Mouse (Mus musculus) activated CD4-positive, CD25-positive, alpha-beta regulatory T cell (primary cell): ENCODE data around the gene Bola2. TPM values are rescaled to one million over a fixed set of nuclear protein-coding genes. Genes with fewer than 3 reads are reported as not detected.

Source experiments
- polyA plus RNA-seq, 2 experiments: library from polyadenylated mRNA; unstranded; fragments of 100-300 nt; shearing (Covaris generic); gene quantifications; one replicate each; pipeline ENCODE4 v1.2.1; 2017

Bola2 gene
- polyA plus RNA-seq = 100 to 1,000 TPM; 111 to 133 TPM

DNA sequence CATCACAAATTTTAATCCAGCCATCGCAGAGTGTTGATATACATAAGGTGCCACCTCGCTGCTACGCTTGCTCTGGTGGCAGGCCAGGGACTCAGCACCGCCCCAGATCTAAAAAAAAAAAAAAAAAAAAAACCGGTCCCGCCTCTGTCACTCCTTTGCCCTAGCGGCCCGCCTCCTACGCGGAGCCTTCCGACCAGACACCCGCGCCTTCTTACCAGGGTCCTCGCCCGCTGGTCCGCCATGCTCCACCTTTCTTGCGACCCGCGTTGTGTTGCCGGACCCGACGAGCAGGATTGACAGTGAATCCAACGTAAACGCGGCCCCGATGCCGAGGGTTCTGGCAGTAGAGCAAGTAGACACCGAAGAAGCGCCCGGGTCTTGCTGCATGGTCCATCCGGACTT, at the start of gene Bola2:
TSS of gene Bola2 (plus strand) at position 192 of the 402 bp plus-strand sequence.

DNA sequence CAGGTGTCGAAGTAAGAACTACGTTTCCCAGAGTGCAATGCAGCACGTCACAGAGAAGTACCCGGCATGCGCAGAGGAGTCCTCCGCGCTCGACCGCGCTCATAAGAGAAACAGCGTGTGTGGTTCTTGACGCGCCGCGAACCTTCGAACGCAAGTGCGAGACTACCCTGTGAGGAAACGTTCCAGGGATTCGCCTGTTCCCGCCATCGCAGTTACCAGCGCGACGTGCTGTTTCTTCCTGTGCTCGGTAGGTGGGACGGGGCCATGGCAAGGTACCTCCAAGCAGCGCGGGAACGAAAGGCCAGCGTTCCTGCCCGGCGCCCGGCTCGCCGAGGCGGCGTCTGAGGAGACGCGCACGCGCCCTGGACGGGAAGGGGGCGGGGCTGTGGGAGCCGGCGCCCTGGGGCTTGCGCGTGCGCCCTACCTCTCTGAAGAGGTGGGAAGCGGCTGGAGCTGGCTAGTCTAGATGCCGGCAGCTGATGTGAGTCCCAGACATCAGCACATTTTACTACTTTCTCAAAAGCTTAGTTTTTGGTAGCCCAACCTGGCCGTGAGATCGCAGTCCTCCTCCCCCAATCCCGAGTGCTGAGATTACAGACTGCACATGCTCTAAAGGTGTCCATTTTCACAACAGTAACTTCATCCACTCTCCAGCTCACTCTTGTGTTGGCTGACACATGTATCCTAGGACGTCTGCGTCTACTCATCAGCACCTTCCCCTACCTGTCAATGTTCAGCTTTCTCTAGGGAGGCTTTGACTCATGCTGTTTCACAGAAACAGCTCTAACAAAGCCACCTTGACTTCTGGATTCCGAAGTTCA, 45.8 kb upstream of the Bola2 start, which contains the start of gene Sgf29:
TSS of gene Sgf29 (plus strand) at position 79 of the 821 bp plus-strand sequence.

DNA sequence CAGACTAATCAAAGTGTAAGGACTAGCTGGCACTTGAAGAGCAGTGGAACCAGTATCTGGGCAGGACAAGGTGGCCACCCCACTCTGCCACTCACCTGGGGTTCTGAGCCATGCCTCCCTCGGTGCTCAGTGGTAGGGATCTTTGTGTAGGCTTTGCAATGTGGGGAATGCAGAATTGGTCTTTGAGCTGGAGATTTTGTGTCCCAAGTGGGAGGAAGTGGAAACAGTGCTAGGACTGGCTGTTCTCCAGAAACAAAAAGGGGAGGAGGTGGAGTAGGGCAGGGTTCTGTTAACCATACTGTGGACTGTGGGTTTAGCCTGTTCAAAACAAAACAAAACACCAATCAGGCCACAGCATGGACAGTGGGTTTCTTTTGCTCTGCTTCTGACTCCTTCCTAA, 19.0 kb upstream of the Bola2 start, which contains the start of gene Sult1a1:
TSS of gene Sult1a1 (minus strand) at position 226 of the 400 bp plus-strand sequence.

DNA sequence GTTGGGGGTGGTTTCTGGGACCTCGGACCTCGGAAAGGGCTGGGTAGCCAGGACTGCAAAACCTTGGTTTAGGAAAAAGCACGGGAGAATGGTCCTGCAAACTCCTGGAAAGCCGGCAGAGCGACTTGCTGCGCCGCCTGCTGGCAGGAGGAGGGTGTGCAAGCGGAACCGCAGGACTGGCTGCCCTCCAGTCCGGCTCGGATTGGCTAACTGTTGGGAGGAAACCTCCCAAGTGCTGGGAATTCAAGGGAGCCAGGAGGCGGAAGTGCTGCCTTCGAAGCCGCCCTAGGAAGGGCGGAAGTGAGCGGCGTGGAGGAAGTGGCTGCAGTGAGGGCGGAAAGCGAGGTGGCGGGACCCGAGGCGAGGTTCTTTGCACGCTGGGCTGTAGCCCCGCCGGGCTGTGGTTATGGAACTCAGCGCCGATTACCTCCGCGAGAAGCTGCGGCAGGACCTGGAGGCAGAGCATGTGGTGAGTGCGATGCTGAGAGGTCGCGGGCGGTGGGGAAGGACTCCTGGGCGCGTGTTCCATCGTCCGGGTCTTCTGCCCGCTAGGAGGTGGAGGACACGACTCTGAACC, 518 bp downstream of the Bola2 start, which contains the start of gene Slx1b:
TSS of gene Slx1b (minus strand) at position 154 of the 577 bp plus-strand sequence.

DNA sequence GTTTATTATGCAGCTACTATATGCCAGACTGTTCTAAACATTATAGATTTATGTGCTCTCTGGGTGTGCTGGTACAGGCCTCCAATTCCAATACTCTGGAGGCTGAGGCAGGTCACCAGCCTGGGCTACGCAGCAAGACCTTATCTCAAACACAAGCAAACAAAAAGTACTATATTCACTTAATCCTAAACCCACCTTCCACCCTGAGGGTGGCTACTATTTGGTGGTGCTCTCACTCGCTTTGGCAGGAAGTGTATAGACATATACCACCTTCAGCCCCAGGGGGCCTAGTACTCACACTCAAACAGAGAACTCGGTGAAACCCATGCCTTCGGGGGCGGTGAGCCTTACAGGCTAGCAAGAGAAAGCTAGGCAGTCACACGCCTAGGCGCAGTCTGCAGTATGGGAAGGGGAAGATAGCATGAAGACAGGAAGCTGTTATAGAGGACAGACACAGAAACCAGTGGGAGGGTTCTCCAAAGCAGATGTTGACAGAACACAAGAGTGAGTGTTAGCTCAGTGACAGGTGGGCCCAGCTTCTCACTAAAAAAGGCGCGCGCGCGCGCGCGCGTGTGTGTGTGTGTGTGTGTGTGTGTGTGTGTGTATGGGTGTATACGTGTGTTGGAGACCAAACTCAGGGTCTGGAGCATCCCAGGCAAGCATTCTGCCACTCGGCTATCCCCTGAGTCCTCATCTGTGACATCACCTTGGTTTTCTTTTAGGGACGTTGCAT, 12.4 kb downstream of the Bola2 start, which contains the start of gene Coro1a:
TSS of gene Coro1a (minus strand) at position 346 of the 733 bp plus-strand sequence.

Other genes starting within 250 kb of the Bola2 start
- under 1 TPM; 0.60 to 0.97 TPM for gene Atp2a1, start 232.3 kb upstream of the Bola2 start, polyA plus RNA-seq
- 10 to 100 TPM; 36.2 to 52.7 TPM for gene Sh2b1, start 220.0 kb upstream of the Bola2 start, polyA plus RNA-seq
- gene Tufm, start 208.0 kb upstream of the Bola2 start, polyA plus RNA-seq = 100 to 1,000 TPM in 1 of 2 experiments, 10 to 100 TPM in 1; 97.6 to 106 TPM
- gene Atxn2l, start 192.0 kb upstream of the Bola2 start, polyA plus RNA-seq = 100 to 1,000 TPM in 1 of 2 experiments, 10 to 100 TPM in 1; 94.3 to 103 TPM
- gene Eif3c, start 129.0 kb upstream of the Bola2 start, polyA plus RNA-seq = 100 to 1,000 TPM; 180 to 184 TPM
- 1 to 10 TPM in 1 of 2 experiments, under 1 TPM in 1; 0.98 to 4.1 TPM for gene Apobr, start 110.5 kb upstream of the Bola2 start, polyA plus RNA-seq
- gene Cln3, start 109.6 kb upstream of the Bola2 start, polyA plus RNA-seq = 100 to 1,000 TPM in 1 of 2 experiments, 10 to 100 TPM in 1; 50.3 to 115 TPM
- under 1 TPM in 1 of 2 experiments, not detected in 1; 0.17 TPM for gene Il27, start 100.5 kb upstream of the Bola2 start, polyA plus RNA-seq
- gene Nupr1, start 64.5 kb upstream of the Bola2 start, polyA plus RNA-seq = 1 to 10 TPM in 1 of 2 experiments, not detected in 1; 1.3 TPM
- 10 to 100 TPM; 83.9 to 89.3 TPM for gene Sgf29, start 46.1 kb upstream of the Bola2 start, polyA plus RNA-seq
- 1 to 10 TPM in 1 of 2 experiments, under 1 TPM in 1; 0.76 to 1.8 TPM for gene Sult1a1, start 19.0 kb upstream of the Bola2 start, polyA plus RNA-seq
- 10 to 100 TPM in 1 of 2 experiments, 1 to 10 TPM in 1; 7.1 to 13.5 TPM for gene Slx1b, start 383 bp downstream of the Bola2 start, polyA plus RNA-seq
- gene Coro1a, start 12.4 kb downstream of the Bola2 start, polyA plus RNA-seq = 1,000 to 10,000 TPM; 3,096 to 3,488 TPM
- 10 to 100 TPM; 30.7 to 33.6 TPM for gene Mapk3, start 64.2 kb downstream of the Bola2 start, polyA plus RNA-seq
- 1 to 10 TPM in 1 of 2 experiments, under 1 TPM in 1; 0.94 to 3.4 TPM for gene Gdpd3, start 70.9 kb downstream of the Bola2 start, polyA plus RNA-seq
- 100 to 1,000 TPM; 529 to 591 TPM for gene Ypel3, start 81.6 kb downstream of the Bola2 start, polyA plus RNA-seq
- 1 to 10 TPM; 1.9 to 4.1 TPM for gene Tbx6, start 86.1 kb downstream of the Bola2 start, polyA plus RNA-seq
- gene Ppp4c, start 97.1 kb downstream of the Bola2 start, polyA plus RNA-seq = 100 to 1,000 TPM; 387 to 443 TPM
- not detected for gene Fam57b, start 102.3 kb downstream of the Bola2 start, polyA plus RNA-seq
- gene 4930451I11Rik, start 136.2 kb downstream of the Bola2 start, polyA plus RNA-seq = not detected
- gene Doc2a, start 152.0 kb downstream of the Bola2 start, polyA plus RNA-seq = not detected
- 10 to 100 TPM; 10.5 to 16.6 TPM for gene Hirip3, start 166.6 kb downstream of the Bola2 start, polyA plus RNA-seq
- 10 to 100 TPM; 83.5 to 86.5 TPM for gene Ino80e, start 167.0 kb downstream of the Bola2 start, polyA plus RNA-seq
- gene Taok2, start 189.3 kb downstream of the Bola2 start, polyA plus RNA-seq = 10 to 100 TPM; 37.1 to 39.0 TPM
- 10 to 100 TPM; 42.2 to 49.8 TPM for gene Tmem219, start 227.5 kb downstream of the Bola2 start, polyA plus RNA-seq
- gene Kctd13, start 233.5 kb downstream of the Bola2 start, polyA plus RNA-seq = 10 to 100 TPM; 32.0 to 38.0 TPM